Mouse (Mus musculus) kidney, postnatal 0 days (tissue): ENCODE results near the gene Wdr59. TPM values are rescaled to one million over a fixed set of nuclear protein-coding genes. Genes with fewer than 3 reads are reported as not detected.

ENCODE experiments used
- ATAC-seq: fragments of 200-750 bp; cut with Nextera tagmentation; replicated peaks from 2 replicates; pipeline ENCODE4 v1.8.0; 2017; ENCODE audit warnings: low read depth, moderate number of reproducible peaks, moderate TSS enrichment, moderate library complexity; ENCODE audit not compliant: low FRiP score
- DNase-seq: peaks from one replicate; pipeline ENCODE4 v3.0.0-alpha.2; 2016; ENCODE audit warnings: low spot score
- H3K27ac ChIP-seq: fragments of 300-500 bp; sonication (generic); 2 replicates; pipeline ENCODE4 v1.5.1; 2014; ENCODE audit warnings: mild to moderate bottlenecking
- H3K27me3 ChIP-seq: fragments of 300-500 bp; sonication (generic); 2 replicates; pipeline ENCODE4 v1.6.1; 2014; ENCODE audit warnings: low read length, mixed read lengths; ENCODE audit not compliant: insufficient read depth
- H3K36me3 ChIP-seq: fragments of 300-500 bp; sonication (generic); 2 replicates; pipeline ENCODE4 v1.6.1; 2014; ENCODE audit warnings: low read length, mixed read lengths; ENCODE audit not compliant: insufficient read depth
- H3K4me1 ChIP-seq: fragments of 300-500 bp; sonication (generic); replicated peaks from 2 replicates; pipeline ENCODE4 v1.6.1; 2014; ENCODE audit warnings: antibody characterized with exemption, low read length, mixed read lengths; ENCODE audit not compliant: insufficient read depth
- H3K4me2 ChIP-seq: fragments of 300-500 bp; sonication (generic); 2 replicates; pipeline ENCODE4 v1.6.1; 2014; ENCODE audit warnings: mild to moderate bottlenecking, low read length, moderate library complexity, mixed read lengths
- H3K4me3 ChIP-seq: fragments of 300-500 bp; sonication (generic); replicated peaks from 2 replicates; pipeline ENCODE4 v1.5.1; 2014; ENCODE audit warnings: low read depth, low read length
- H3K9ac ChIP-seq: fragments of 300-500 bp; sonication (generic); 2 replicates; pipeline ENCODE4 v1.6.1; 2014; ENCODE audit warnings: low read depth, low read length
- H3K9me3 ChIP-seq: fragments of 300-500 bp; sonication (generic); replicated peaks from 2 replicates; pipeline ENCODE4 v1.6.1; 2016; ENCODE audit warnings: low read length, inconsistent platforms, mixed read lengths
- CTCF ChIP-seq: IDR thresholded peaks from 2 replicates; pipeline ENCODE4 v1.5.1; 2016; ENCODE audit warnings: antibody characterized with exemption, low read depth, mild to moderate bottlenecking, moderate library complexity
- WGBS: fragments of 180-500 bp; shearing (Covaris S2); extraction: QIAGEN DNeasy Blood & Tissue Kit; methylation state at CpG from one replicate; pipeline ENCODE4 v1.1.7; 2014; 5-methylcytosine and 5-hydroxymethylcytosine counted together
- polyA plus RNA-seq: library from polyadenylated mRNA; unstranded; fragments of >200 nt; fragmentation: Nextera tagmentation; extraction: Ambion mirVana; gene quantifications from 2 replicates; pipeline ENCODE4 v1.2.1, GENCODE M21; 2015

The Wdr59 gene
- polyA plus RNA-seq, 1 experiment from 2014 or later = 3.2 TPM

GRCm38 (mm10) chr8:111566326-111566725 lies 44.4 kb upstream of the Wdr59 start:
- no peaks in the 10 kb centered on the region for H3K9me3 ChIP-seq
- no peaks in the 10 kb centered on the region for H3K27me3 ChIP-seq
- H3K4me2 ChIP-seq = no peak overlapping the region
- no peak for DNase-seq
- H3K4me3 ChIP-seq = no peak overlapping the region
- H3K27ac ChIP-seq = no peak overlapping the region
- H3K4me1 ChIP-seq = 0 out of 2 replicates have a peak, but pooled peaks cover 4% of the 10 kb centered on the region
- 58% methylated on average over 9 of the region's 9 CpGs for WGBS
- no peaks in the 10 kb centered on the region for H3K36me3 ChIP-seq
- no peak for TF ChIP-seq CTCF
- no peak overlapping the region for H3K9ac ChIP-seq
- no peak for ATAC-seq

GRCm38 (mm10) chr8:111565784-111566191 lies 43.9 kb upstream of the Wdr59 start:
- Histone ChIP-seq H3K27me3 (no peaks in the 10 kb centered on the region), H3K4me3 (no peak overlapping the region), H3K27ac (no peak overlapping the region), H3K9me3 (no peaks in the 10 kb centered on the region), H3K4me1 (0 out of 2 replicates have a peak, but pooled peaks cover 4% of the 10 kb centered on the region), H3K4me2 (no peak overlapping the region), H3K9ac (no peak overlapping the region), H3K36me3 (no peaks in the 10 kb centered on the region)
- no peak for DNase-seq
- 55% methylated on average over 5 of the region's 5 CpGs for WGBS
- no peak for TF ChIP-seq CTCF
- ATAC-seq = no peak

DNA sequence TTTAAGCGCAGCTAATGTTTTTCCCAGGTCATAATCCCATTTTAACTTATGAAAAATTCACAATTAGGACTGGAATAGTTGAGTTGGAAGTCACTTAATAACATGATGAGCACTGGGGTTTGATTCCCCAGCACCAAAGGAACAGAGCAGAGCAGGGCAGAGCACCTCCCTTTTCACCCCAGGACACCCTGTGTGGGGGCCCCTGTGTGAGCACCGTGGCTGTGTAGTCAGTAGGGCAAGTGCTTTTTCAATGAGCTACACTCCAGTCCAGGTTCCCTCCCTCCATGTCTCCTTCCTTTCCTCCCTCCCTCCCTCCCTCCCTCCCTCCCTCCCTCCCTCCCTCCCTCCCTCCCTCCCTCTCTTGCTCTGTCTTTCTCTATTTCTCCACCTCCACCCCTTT lies 42.2 kb upstream of the Wdr59 start:
- no peak for TF ChIP-seq CTCF

DNA sequence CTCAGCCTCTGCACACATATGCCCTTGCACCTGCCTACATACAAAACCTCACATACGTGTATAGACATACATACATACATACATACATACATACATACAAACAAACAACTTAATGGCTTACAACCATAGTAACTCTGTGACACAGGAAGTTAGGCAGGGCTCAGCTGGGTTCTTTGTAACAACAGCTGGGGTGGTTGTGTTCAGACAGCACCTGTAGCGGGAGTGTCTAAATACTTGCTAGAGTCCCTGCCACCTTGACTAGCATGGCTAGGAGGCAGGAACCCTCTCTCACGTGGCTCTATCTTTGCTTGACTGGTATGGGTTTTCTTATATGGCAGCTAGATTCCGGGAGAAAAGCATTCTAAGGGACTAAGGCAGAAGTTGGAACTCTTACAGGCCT lies 41.8 kb upstream of the Wdr59 start:
- no peak for DNase-seq

More for the DNA sequence above, 42.2 kb upstream of the Wdr59 start:
- Histone ChIP-seq H3K4me1 (0 out of 2 replicates have a peak, but pooled peaks cover 4% of the 10 kb centered on the region), H3K36me3 (no peaks in the 10 kb centered on the region), H3K27me3 (no peaks in the 10 kb centered on the region), H3K4me3 (no peak overlapping the region), H3K9me3 (no peaks in the 10 kb centered on the region), H3K4me2 (no peak overlapping the region), H3K27ac (no peak overlapping the region), H3K9ac (no peak overlapping the region)
- DNase-seq (no peak), ATAC-seq (no peak)
- 84% methylated on average over 2 of the region's 2 CpGs for WGBS

GRCm38 (mm10) chr8:111563075-111563474 lies 41.2 kb upstream of the Wdr59 start:
- Histone ChIP-seq H3K36me3 (no peaks in the 10 kb centered on the region), H3K9ac (no peak overlapping the region), H3K4me2 (no peak overlapping the region), H3K4me1 (0 out of 2 replicates have a peak, but pooled peaks cover 2% of the 10 kb centered on the region), H3K4me3 (no peak overlapping the region), H3K27me3 (no peaks in the 10 kb centered on the region), H3K9me3 (no peaks in the 10 kb centered on the region), H3K27ac (no peak overlapping the region)
- no peak for ATAC-seq
- no peak for TF ChIP-seq CTCF
- DNase-seq = no peak
- WGBS = 93% methylated on average over 5 of the region's 5 CpGs

More for the DNA sequence above, 41.8 kb upstream of the Wdr59 start:
- no peak for ATAC-seq
- WGBS = 90% methylated on average over 4 of the region's 4 CpGs
- Histone ChIP-seq H3K4me3 (no peak overlapping the region), H3K27ac (no peak overlapping the region), H3K9me3 (no peaks in the 10 kb centered on the region), H3K36me3 (no peaks in the 10 kb centered on the region), H3K4me2 (no peak overlapping the region), H3K4me1 (0 out of 2 replicates have a peak, but pooled peaks cover 4% of the 10 kb centered on the region), H3K9ac (no peak overlapping the region), H3K27me3 (no peaks in the 10 kb centered on the region)
- no peak for TF ChIP-seq CTCF

DNA sequence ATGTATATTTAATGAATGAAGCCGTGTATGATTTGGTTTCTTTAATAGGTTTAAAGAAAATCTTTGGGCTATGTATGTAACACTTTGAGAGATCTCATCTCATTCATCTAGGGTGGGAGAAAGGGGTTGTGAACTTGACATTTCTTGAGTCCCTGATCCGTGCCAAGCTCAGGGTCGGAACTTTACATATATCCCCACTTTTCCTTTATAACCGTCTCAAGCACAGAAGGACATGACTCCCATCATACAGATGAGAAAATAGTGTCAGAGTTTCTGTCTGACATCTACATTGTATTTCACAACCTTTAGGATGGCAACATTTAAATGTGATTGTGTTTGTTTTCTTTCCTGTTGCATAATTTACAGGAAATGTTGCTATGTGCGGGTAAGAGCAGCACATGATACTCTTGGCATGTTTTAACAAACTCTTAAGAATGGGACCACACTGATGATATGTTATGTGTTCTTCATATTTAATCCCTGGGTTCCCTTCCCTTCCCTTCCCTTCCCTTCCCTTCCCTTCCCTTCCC lies 40.4 kb upstream of the Wdr59 start:
- no peak overlapping the region for H3K4me2 ChIP-seq
- no peak for TF ChIP-seq CTCF
- H3K36me3 ChIP-seq = no peaks in the 10 kb centered on the region
- no peak for DNase-seq
- H3K4me1 ChIP-seq = no peaks in the 10 kb centered on the region
- no peak overlapping the region for H3K4me3 ChIP-seq
- 87% methylated on average over 5 of the region's 5 CpGs for WGBS
- H3K27ac ChIP-seq = no peak overlapping the region
- H3K9me3 ChIP-seq = no peaks in the 10 kb centered on the region
- ATAC-seq = no peak
- no peaks in the 10 kb centered on the region for H3K27me3 ChIP-seq
- H3K9ac ChIP-seq = no peak overlapping the region

- no peaks in the 10 kb centered on the region for H3K4me1 ChIP-seq
- ATAC-seq (no peak), DNase-seq (no peak)
- H3K27me3 ChIP-seq = no peaks in the 10 kb centered on the region
- H3K4me2 ChIP-seq = no peak overlapping the region
- H3K9ac ChIP-seq = no peak overlapping the region
- no peaks in the 10 kb centered on the region for H3K36me3 ChIP-seq
- TF ChIP-seq CTCF = no peak
- no peaks in the 10 kb centered on the region for H3K9me3 ChIP-seq
- 86% methylated on average over 4 of the region's 4 CpGs for whole genome bisulfite sequencing
- no peak overlapping the region for H3K27ac ChIP-seq
- H3K4me3 ChIP-seq = no peak overlapping the region
Observed at GRCm38 (mm10) chr8:111561824-111562223, 39.9 kb upstream of the Wdr59 start.
